Mouse (Mus musculus) megakaryocyte, adult 5-6 weeks (primary cell): ENCODE data around the gene Mex3d. TPM values are rescaled to one million over a fixed set of nuclear protein-coding genes. Genes with fewer than 3 reads are reported as not detected.
A peak's percentile ranks its signal among the peaks of the same experiment; 100 is the strongest.
"Not testable (repeated sequence)": the region's sequence is repeated elsewhere in the genome, so short reads cannot be mapped to it uniquely, and the experiment has no call there.

Source experiments
- ATAC-seq: 2 replicates; pipeline ENCODE4 v1.8.0; 2016; ENCODE audit warnings: mild to moderate bottlenecking, inconsistent platforms; ENCODE audit not compliant: poor library complexity, severe bottlenecking
- total RNA-seq, 2 experiments: library from RNA; stranded (forward) in 1 of 2; stranded (reverse) in 1 of 2; fragments of 153-499, 151-499 nt in 1 of 2; fragments of 221-1000, 200-1000 nt in 1 of 2; gene quantifications; 2 replicates each; pipeline versions ENCODE4 v1.2.3 to v1.2.4; 2015 to 2017

Mex3d gene
- total RNA-seq, 2 experiments from 2014 or later, result 2.6 to 5.0 TPM

- no peak for ATAC-seq
Measured at GRCm38 (mm10) chr10:80357336-80357735, 30.1 kb downstream of the Mex3d start.

GRCm38 (mm10) chr10:80356737-80357136, 30.7 kb downstream of the Mex3d start:
- no peak for ATAC-seq

GRCm38 (mm10) chr10:80356001-80356682, 31.3 kb downstream of the Mex3d start, which contains the start of gene Plk5:
TSS of gene Plk5 (plus strand) at chr10:80356459.
- ATAC-seq, result no peak

GRCm38 (mm10) chr10:80355431-80355830, 32.0 kb downstream of the Mex3d start:
- no peak for ATAC-seq

DNA sequence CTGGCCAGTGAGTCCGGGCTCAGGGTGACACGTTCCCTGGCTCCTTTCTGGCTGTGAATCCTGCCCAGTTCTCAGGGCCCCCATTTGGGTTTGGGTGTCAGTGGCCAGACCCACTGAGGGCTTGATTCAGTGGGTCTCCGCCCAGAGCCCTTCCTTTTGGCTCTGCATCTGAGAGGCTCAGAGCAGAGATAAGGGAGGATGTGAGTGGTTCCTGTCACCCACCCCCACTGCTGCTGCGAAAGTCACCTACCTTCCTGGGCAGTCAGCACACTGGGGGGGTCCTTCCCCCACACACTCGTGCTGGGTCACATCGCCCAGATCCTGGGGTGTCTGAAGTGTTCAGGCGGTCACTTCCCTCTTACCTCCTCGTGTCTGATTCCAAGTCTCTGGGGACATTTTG, 34.7 kb downstream of the Mex3d start:
- no peak for ATAC-seq

GRCm38 (mm10) chr10:80351896-80352295, 35.6 kb downstream of the Mex3d start:
- no peak for ATAC-seq

- peak; percentile 92 for ATAC-seq
Measured at GRCm38 (mm10) chr10:80350292-80350691, 37.2 kb downstream of the Mex3d start.

DNA sequence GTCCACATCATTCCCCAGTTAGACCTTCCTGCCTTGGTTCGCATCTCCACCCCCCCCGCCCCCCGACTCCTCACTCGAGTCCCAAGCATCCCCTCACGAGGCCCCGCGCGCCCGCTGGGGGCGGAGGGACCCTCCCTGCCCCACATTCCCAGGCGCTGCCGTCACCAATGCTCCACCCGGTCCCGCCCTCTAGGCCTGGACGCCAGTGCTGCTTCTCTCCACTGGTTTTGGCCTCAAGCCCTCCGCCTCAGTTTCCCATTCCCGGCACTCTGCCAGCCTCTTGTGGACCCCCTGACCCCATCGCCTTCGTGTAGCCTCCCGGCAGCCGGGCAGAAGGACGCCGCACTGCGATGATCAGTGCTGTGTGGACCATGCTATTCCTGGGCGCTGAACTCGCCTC, 38.5 kb downstream of the Mex3d start:
- ATAC-seq, result no peak

DNA sequence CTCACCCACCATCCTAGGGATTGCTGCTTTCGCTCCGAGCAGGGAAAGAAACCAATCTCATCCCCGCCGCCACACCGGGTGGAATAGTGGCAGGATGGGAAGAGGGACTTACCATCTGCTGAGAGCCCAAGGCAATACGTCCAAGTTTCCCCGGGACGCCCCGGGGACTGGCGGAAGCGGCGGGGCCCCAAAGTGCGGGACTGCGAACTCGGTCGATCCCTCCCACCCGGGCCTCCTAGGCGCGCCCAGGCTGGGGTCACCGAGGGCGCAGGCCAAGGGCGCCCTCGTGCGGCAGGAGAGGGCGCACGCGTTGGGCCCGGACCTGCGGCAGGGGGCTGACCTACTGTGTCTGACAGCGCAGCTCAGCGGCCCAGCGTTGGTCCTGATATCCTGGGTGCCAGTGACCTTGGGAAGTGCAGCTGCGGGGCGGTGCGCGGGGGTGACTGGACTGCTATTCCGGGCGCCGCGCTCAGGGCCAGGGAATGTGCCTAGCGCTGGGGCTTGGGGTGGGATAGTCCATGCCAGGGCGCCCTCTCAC, 39.1 kb downstream of the Mex3d start, which contains the start of gene Adamtsl5:
Adamtsl5 (minus strand) TSS at position 169 of the 538 bp plus-strand sequence.
- peak; percentile 70 for ATAC-seq

DNA sequence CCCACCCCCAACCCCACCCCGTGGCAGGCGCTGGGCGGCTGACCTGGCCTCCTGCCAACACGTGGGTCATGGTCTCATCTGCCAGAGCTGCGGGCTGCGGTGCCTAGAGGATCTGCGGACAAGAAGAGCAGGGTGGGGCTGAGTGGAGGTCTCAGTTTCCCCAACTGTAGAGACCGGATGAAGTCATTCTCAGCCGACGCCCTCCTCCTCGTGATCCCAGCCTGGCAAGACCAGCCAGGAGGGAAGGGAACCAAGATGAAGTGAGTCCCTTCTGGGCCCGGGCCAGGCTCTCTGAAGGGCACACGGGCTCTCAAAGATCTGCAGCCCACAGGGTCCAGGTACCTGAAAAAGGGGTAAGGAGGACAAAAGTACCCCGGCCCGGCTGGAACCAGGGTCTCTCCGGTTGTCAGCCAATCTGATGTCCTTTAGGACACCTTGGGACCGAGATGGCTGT, 39.9 kb downstream of the Mex3d start:
- no peak for ATAC-seq

- not testable (repeated sequence) for ATAC-seq
Measured at GRCm38 (mm10) chr10:80345929-80346328, 41.5 kb downstream of the Mex3d start.

DNA sequence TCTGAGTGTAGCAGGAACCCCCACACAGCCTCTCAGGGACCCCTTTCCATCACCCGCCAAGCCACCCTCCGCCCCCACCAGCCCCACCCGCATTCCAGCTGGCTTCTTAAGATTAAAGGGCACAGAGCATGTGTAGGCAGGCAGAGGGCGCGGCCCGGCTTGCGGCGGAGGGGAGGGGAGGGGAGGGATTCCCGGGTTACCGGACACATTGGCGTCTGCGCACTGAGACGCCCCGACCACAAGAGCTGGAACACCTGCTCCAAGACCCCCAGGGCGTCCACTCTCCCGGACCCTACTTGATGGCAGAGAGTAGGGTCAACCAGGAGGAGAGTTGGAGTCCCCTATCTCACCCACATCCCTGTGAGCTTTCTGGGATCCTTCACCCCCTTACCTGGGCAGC, 42.3 kb downstream of the Mex3d start:
- no peak for ATAC-seq

GRCm38 (mm10) chr10:80344131-80344661, 43.3 kb downstream of the Mex3d start:
- no peak for ATAC-seq

- no peak for ATAC-seq
Measured at GRCm38 (mm10) chr10:80343425-80343895, 44.0 kb downstream of the Mex3d start.

DNA sequence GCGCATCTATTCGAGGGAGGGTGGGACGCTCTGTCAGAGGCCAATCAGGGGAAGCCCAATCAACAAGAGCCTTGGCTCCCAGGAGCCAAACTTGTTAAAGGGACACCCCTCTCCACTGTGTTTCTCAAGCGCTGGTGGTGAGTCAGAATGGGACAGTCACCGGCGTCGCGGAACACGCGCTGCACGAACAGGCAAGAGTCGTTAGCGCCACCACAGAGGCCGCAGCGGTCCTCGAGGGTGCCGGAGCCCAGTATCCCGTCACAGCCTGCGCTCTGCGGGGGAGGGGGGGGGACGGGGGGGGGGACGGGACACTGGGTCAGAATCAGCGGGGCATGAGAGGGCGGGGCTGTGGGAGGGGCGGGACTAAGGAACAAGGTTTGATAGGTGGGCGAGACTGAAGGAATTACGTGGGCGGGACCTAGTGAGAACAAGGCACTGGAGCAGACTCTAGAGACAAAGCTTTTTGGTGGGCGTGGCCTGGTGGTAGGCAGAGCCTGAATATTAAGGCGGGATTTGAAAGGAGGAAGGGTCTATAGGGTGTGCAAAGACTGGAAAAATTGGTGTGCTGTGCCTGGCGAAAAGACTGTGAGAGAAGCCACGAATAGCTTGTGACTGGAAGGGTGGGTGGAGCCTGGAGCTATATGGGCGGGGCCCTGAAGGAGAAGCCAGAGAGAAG, 44.6 kb downstream of the Mex3d start:
- ATAC-seq, result 0 out of 2 replicates have a peak, but pooled peaks have one; percentile 19

DNA sequence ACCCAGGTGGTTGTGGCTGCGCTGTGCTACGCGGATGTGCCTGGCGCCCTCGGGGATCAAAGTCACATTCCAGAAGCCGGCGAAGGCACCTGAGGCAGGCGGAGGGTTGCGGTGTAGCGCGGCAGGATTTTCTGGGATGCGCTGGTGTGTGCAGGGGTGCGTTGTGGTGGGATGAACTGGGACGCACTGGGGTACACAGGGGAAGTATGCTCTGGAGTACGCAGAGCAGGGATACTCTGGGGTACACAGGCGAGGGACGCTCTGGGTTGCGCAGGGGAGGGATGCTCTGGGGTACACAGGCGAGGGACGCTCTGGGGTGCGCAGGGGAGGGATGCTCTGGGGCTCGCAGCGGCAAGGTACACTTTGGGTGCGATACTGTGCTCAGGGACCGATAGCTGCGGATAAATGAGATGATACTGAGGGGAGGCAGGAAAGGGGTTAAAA, 45.1 kb downstream of the Mex3d start:
- ATAC-seq, result no peak

- peak; percentile 20; the same call in 1 of the 2 replicates for ATAC-seq
Measured at GRCm38 (mm10) chr10:80341491-80342304, 45.8 kb downstream of the Mex3d start.

DNA sequence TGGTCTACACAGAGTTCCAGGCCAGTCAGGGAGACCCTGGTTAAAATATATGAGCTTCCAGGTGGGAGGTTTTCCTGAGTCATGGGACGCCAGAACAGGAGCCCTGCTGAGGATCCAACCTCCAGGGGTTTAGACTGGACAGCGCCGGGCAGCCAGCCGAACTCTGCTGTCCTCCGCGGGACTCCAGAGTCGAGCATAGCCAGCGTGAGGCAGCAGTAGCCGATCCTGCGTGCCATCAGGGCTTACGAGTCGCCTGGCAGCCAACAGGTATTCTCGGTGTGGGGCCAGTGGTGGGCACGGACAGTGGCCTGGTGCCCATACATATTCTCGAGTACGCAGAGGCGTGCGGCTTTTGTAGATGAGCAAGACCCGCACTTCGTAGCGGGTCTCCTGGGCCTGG, 46.4 kb downstream of the Mex3d start:
- ATAC-seq, result no peak

- ATAC-seq, result peak; percentile 51
Measured at GRCm38 (mm10) chr10:80339941-80340750, 47.3 kb downstream of the Mex3d start.

GRCm38 (mm10) chr10:80336263-80336662, 51.2 kb downstream of the Mex3d start:
- no peak for ATAC-seq
